Mouse (Mus musculus) cortical plate, adult 2 months (tissue): Measurements from ENCODE around the gene Phc3. TPM values are rescaled to one million over a fixed set of nuclear protein-coding genes. Genes with fewer than 3 reads are reported as not detected.

Source experiments
- H3K27ac ChIP-seq: fragments of 200-500 bp; 2 replicates; pipeline ENCODE4 v1.5.1; 2012; ENCODE audit warnings: low read length, control low read depth, inconsistent platforms; ENCODE audit not compliant: insufficient read depth
- H3K4me1 ChIP-seq: fragments of 200-500 bp; 2 replicates; pipeline ENCODE4 v1.6.1; 2011; ENCODE audit warnings: low read length; ENCODE audit not compliant: control insufficient read depth, insufficient read depth
- H3K4me3 ChIP-seq: fragments of 200-500 bp; 2 replicates; pipeline ENCODE4 v1.5.1; 2011; ENCODE audit warnings: mild to moderate bottlenecking, low read length, control low read depth; ENCODE audit not compliant: insufficient read depth
- CTCF ChIP-seq: fragments of 200-500 bp; IDR thresholded peaks from 2 replicates; pipeline ENCODE4 v1.5.1; 2011; ENCODE audit warnings: mild to moderate bottlenecking, control low read depth, low read length; ENCODE audit not compliant: insufficient read depth; ENCODE audit errors: extremely low read depth
- POLR2A ChIP-seq: fragments of 200-500 bp; IDR thresholded peaks from 2 replicates; pipeline ENCODE4 v1.6.1; 2011; ENCODE audit warnings: mild to moderate bottlenecking, low read length, control low read depth; ENCODE audit not compliant: insufficient read depth; ENCODE audit errors: extremely low read depth
- polyA plus RNA-seq: library from polyadenylated mRNA; depleted of rRNA; stranded (reverse); fragments of >200 nt; gene quantifications from 2 replicates; pipeline ENCODE4 v1.2.3, GENCODE M21; 2012

The Phc3 gene
- polyA plus RNA-seq, 1 experiment, result 22.0 TPM

GRCm38 (mm10) chr3:30958709-30959108, 10.5 kb downstream of the Phc3 start:
- TF ChIP-seq POLR2A, result no peak
- no peak for TF ChIP-seq CTCF
- no peak overlapping the region for H3K4me3 ChIP-seq
- H3K27ac ChIP-seq, result no peak overlapping the region
- no peaks in the 10 kb centered on the region for H3K4me1 ChIP-seq

- TF ChIP-seq POLR2A (no peak), CTCF (no peak)
- Histone ChIP-seq H3K4me1 (peaks cover 3% of the 10 kb centered on the region; the same call in 1 of the 2 replicates), H3K27ac (no peak overlapping the region)
Observed at GRCm38 (mm10) chr3:30956327-30956726, 12.9 kb downstream of the Phc3 start.

GRCm38 (mm10) chr3:30952273-30953070, 16.7 kb downstream of the Phc3 start:
- 0 out of 2 replicates have a peak overlapping the region, but pooled peaks have one; percentile 1 for H3K27ac ChIP-seq
- no peak overlapping the region for H3K4me3 ChIP-seq
- H3K4me1 ChIP-seq, result peaks cover 3% of the 10 kb centered on the region; the same call in 1 of the 2 replicates
- TF ChIP-seq POLR2A (no peak), CTCF (no peak)

More at GRCm38 (mm10) chr3:30956327-30956726, 12.9 kb downstream of the Phc3 start:
- H3K4me3 ChIP-seq, result no peak overlapping the region

- H3K4me3 ChIP-seq, result no peak overlapping the region
- peaks cover 3% of the 10 kb centered on the region; the same call in 1 of the 2 replicates for H3K4me1 ChIP-seq
- TF ChIP-seq POLR2A, result no peak
- H3K27ac ChIP-seq, result no peak overlapping the region
Observed at GRCm38 (mm10) chr3:30951652-30952051, 17.6 kb downstream of the Phc3 start.

GRCm38 (mm10) chr3:30934384-30934783, 34.8 kb downstream of the Phc3 start:
- Histone ChIP-seq H3K4me3 (no peak overlapping the region), H3K4me1 (peaks cover 7% of the 10 kb centered on the region), H3K27ac (no peak overlapping the region)
- TF ChIP-seq POLR2A, result no peak
- TF ChIP-seq CTCF, result no peak

- no peak for TF ChIP-seq POLR2A
- no peak for TF ChIP-seq CTCF
- Histone ChIP-seq H3K4me1 (peaks cover 3% of the 10 kb centered on the region), H3K27ac (no peak overlapping the region), H3K4me3 (no peak overlapping the region)
Observed at GRCm38 (mm10) chr3:30929828-30930227, 39.4 kb downstream of the Phc3 start.

- H3K27ac ChIP-seq, result no peak overlapping the region
- no peaks in the 10 kb centered on the region for H3K4me1 ChIP-seq
- no peak overlapping the region for H3K4me3 ChIP-seq
- TF ChIP-seq POLR2A (no peak), CTCF (no peak)
Observed at GRCm38 (mm10) chr3:30927664-30928063, 41.6 kb downstream of the Phc3 start.

GRCm38 (mm10) chr3:30917160-30917559, 52.1 kb downstream of the Phc3 start:
- H3K4me1 ChIP-seq, result no peaks in the 10 kb centered on the region
- TF ChIP-seq CTCF, result no peak
- no peak for TF ChIP-seq POLR2A
- H3K4me3 ChIP-seq, result no peak overlapping the region
- H3K27ac ChIP-seq, result no peak overlapping the region

- Histone ChIP-seq H3K4me3 (no peak overlapping the region), H3K4me1 (no peaks in the 10 kb centered on the region), H3K27ac (no peak overlapping the region)
- TF ChIP-seq CTCF (no peak), POLR2A (no peak)
Observed at GRCm38 (mm10) chr3:30904658-30905057, 64.6 kb downstream of the Phc3 start.

- Histone ChIP-seq H3K4me1 (no peaks in the 10 kb centered on the region), H3K4me3 (no peak overlapping the region), H3K27ac (no peak overlapping the region)
- TF ChIP-seq CTCF, result no peak
- no peak for TF ChIP-seq POLR2A
Observed at GRCm38 (mm10) chr3:30899407-30899806, 69.8 kb downstream of the Phc3 start.

GRCm38 (mm10) chr3:30896721-30897120, 72.5 kb downstream of the Phc3 start:
- Histone ChIP-seq H3K4me1 (no peaks in the 10 kb centered on the region), H3K27ac (no peak overlapping the region), H3K4me3 (no peak overlapping the region)
- TF ChIP-seq CTCF (no peak), POLR2A (no peak)
